Mouse (Mus musculus): Measurements from ENCODE around the gene Cd163. TPM values are rescaled to one million over a fixed set of nuclear protein-coding genes. Genes with fewer than 3 reads are reported as not detected.
A peak's percentile ranks its signal among the peaks of the same experiment; 100 is the strongest.
"Not testable (repeated sequence)": the region's sequence is repeated elsewhere in the genome, so short reads cannot be mapped to it uniquely, and the experiment has no call there.

Cd163 gene
- total RNA-seq (2021), result 1 to 10 TPM; 1.6 to 1.7 TPM
- long read RNA-seq, experiment 1, partial matches to known transcripts, result 0 of 1 reads
- long read RNA-seq, experiment 1, other reads (novel, unspliced or antisense), result 1 of 1 reads
- long read RNA-seq, experiment 2, result 0 reads

DNA sequence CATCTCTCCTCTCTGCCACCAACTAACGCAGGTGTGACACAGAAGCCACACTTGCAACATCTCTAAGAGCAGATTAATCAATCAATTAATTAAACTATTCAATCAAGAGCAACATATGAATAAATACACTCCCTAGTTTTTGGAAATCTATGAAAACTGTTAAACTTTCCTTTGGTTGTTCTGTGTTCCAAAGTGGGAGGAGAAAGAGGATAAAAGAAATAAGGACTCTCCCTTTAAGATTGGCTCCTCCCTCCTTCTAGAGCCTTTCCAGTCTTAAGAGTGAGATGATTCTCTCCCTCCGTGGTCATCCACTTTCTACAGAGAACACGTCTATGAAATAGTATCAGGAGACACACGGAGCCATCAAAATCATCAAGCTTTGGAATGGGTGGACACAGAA lies at the start of gene Cd163:
Cd163 (plus strand) TSS at position 301 of the 400 bp plus-strand sequence.
- no peak for DNase-seq (ENCODE audit: low spot score in 2 of 2)

DNA sequence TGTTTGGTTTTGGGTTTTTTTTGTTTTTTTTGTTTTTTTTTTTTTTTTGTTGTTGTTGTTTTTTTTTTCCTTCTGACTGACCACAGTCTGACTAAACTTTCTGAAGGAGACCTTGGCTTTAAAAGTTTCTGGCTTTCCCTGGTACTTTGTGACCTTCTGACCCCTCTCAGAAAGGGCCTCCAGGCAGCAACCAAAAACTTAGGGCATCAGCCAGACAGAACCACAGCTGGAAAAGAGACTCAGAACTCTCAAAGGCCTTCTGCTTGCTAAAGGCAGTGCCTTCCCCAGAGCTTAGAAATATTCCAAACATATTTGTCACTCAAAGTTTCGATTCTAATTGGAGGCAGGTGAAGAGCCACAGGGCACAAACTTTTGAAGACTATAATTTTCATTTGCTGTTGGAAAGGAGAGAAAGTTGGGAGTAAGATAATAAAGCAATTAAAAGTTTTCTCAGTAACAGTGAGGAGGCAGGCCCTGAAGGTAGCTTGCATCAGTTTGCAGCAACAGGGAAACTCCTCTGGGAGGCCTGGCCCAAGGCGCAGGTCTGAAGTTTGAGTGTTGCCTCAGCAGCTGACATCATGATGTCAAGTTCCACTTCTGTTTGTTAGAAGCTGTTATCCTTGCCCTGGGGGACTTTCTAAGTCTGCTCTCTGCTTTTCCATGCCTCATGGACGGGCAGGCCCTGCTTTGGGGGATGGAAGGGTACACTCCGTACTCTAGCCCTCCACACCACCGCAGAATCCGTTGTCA lies 48.6 kb upstream of the Cd163 start:
- DNase-seq (ENCODE audit: low spot score in 2 of 2), result no peak

DNA sequence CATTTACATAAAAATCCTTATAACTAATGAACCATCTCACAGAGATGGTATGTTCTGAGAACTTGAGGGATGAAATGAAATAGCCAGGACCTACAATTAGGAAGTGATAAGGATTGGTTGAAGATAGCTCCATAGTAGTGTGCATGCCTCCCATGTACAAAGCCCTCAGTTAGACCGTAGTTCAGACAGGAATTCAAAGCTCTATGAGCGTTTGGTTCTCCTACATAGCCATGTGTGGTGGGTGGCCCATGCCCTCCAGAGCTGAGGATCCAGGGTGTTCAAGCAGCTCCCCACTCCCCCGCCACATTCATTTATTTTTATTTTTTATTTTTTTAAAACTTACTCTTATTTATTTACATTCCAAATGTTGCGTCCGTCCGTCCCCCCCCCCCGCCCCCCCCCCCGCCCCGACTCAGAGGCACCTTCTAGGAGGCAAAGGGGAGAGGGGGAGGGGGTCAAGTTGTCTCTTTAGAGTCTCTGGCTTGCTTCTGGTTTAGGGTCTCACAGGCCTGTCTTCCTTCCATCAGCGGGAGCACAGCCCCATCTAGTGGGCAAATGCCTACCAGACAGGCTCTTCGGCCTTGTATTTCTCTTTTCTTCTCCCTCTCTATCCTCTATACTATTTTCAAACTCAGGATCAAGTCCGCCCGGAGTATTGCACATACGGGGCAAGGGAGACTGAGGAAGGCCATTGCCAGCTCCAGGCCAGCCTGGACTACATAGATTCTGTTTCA lies 44.1 kb upstream of the Cd163 start:
- DNase-seq (ENCODE audit: low spot score in 2 of 2), result peak; percentile 71 to 72

DNA sequence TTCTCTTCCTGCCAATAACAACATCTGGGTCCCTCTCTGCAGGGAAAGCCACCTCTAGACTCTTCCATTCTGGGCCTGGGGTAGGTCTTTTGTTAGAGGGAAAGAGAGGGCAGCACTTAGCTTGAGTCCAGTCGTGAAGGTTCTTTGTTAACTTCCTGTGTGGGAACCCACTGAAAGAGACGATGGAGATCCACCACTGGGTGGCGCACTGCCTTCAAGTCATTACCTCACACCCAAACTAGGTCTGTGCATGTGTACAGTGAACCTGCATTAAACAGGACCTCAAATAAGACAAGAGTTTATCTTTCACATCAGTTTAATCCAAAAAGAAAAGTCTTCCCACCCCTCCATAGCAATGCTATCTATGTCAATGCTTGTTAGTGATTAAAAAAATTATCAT lies 41.8 kb upstream of the Cd163 start:
- DNase-seq (ENCODE audit: low spot score in 2 of 2), result peak; percentile 74 to 78

DNA sequence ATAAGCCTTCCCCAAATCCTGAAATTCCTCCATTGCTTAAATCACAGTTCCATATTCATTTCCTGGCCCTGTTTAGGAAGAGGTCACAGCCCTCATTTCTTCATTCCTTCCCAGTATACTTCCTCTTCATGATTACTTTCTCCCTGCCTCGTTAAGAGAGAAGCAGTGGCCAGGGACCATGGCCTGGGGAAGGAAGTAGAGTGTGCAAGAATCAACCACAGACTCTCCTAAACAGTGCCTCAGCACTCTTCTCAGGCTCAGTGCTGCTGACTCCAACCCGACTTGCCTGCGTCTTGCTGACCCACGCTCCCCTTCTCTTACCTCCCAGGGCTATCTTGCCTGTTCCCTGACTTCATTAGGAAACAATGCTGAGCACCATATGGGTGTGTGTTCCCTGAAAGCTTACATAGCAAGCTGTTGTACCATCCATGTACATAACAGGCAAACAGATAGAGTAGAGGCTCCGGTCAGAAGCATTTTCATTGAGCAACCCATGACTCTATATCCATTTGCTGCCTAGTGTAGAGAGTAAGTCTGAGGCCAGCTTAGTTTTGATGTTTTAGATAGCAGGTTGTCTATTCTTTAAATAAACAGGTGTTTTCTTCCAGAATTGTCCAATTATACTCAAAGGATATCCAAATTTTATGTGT lies 31.1 kb upstream of the Cd163 start:
- no peak for DNase-seq (ENCODE audit: low spot score in 2 of 2)

DNA sequence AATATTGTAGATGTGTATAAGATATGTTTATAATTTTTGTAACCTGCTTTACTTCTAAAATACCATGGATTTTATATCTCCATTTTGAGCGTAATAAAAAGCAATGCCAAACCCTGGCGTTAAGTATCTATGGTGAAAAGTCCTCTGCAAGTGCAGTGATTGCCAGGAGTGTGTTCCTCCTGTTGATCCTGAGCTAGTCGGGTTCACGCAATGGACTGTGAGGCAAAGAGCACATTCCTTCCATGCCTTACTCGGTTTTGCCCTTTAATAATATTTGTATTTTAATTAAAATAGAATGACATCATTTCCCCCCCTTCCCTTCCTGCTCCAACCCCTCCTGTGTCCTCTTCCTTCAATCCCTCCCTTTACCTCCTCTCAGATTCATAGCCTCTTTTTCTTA lies 26.8 kb upstream of the Cd163 start:
- DNase-seq (ENCODE audit: low spot score in 2 of 2), result no peak

DNA sequence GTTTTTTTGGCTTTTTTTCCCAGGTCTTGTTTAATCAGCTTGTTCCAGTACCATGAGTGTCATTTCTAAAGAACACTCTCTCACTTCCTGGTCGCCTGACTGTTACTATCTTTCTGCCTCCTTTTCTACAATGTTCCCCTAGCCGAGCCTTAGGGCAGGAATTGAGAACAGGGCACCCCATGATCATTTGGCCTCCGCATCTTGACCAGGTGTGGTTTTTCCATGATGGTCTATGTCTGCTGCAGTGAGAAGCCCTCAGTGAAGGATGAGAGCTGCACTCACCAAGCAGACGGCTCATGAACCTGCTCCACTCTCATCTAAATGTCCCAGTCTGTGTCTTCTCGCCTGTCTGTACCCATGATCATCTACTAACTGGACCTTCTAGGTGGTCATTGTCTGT lies 26.2 kb upstream of the Cd163 start:
- no peak for DNase-seq (ENCODE audit: low spot score in 2 of 2)

DNA sequence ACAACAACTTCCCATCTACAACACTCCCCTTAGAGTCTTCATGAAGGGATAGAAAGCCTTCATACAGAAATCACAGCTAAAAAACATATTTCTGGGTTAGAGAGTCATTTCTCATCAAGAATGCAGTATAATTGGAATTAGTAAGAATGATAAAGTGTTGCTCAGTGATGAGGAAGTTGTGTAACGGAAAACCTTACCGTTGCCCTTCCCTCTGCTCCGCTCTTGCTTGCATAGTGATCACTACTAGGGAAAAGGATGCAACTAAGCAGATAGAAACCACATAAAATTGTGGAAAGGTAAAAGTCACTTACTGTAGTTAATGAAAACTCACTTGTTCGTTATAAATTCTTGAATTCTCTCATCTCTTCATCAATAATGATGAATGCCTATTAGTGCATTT lies 21.7 kb upstream of the Cd163 start:
- no peak for DNase-seq (ENCODE audit: low spot score in 2 of 2)

DNA sequence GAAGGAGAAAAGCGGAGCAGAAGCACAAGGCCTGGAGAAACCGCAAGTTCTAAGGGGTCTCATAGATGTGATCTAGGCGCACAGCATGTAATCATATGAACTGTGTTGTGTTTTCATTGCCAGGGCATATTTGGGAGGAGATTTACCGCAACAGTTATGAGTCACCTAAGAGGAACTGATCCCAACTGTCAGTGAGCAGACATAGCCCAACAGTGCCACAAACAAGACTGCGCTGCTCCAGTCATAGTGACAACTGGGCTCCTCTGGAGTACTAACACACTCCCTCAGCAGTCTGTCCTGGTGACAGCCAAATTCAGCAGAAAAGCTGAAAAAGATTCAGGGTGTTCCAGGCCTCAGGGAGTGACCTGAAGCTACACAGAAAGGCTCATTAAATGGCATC lies 7.1 kb upstream of the Cd163 start:
- DNase-seq (ENCODE audit: low spot score in 2 of 2), result not testable (repeated sequence)

DNA sequence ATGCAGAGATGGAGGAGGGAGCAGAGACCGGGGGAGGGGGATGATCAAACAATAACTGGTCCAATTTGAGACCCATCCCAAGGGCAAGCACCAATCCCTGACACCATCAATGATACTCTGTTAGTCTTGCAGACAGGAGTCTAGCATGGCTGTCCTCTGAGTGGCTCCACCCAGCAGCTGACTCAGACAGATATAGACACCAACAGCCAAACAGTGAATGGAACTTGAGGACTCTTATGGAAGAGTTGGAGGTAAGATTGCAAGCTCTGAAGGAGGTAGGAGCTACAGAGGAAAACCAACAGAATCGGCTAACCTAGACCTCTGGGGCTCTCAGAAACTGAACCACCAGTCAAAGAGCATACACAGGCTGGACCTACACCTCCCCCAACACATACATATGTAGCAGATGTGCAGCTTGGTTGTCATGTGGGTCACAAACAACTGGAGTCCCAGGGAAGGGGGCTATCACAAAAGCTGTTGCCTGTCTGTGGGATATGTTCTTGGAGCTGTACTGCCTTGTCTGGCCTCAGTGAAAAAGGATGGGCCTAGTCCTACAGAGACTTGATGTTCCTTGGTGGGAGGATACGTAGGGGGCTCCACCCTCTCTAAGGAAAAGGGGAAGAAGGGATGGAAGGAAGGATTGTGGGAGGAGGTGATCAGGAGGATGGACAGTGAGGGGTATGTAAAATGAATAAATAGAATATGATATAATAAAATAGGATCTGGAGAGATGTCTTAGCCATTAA lies 2.8 kb upstream of the Cd163 start:
- no peak for DNase-seq (ENCODE audit: low spot score in 2 of 2)

DNA sequence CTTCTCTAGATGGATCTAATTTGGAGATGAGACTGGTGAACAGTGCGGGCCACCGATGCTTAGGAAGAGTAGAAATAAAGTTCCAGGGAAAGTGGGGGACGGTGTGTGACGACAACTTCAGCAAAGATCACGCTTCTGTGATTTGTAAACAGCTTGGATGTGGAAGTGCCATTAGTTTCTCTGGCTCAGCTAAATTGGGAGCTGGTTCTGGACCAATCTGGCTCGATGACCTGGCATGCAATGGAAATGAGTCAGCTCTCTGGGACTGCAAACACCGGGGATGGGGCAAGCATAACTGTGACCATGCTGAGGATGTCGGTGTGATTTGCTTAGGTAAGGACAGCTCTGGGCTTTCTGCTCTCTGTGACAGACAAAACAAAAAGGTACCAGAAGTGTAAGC lies 4.5 kb downstream of the Cd163 start:
- no peak for DNase-seq (ENCODE audit: low spot score in 2 of 2)

DNA sequence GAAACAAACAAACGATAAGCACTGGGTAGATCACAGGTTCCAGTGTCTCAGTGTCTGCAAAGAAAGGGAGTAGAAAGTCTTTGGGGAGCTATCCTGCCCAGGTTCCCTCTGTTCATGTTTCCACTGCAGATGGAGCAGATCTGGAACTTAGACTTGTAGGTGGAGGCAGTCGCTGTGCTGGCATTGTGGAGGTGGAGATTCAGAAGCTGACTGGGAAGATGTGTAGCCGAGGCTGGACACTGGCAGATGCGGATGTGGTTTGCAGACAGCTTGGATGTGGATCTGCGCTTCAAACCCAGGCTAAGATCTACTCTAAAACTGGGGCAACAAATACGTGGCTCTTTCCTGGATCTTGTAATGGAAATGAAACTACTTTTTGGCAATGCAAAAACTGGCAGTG lies 7.8 kb downstream of the Cd163 start:
- no peak for DNase-seq (ENCODE audit: low spot score in 2 of 2)

DNA sequence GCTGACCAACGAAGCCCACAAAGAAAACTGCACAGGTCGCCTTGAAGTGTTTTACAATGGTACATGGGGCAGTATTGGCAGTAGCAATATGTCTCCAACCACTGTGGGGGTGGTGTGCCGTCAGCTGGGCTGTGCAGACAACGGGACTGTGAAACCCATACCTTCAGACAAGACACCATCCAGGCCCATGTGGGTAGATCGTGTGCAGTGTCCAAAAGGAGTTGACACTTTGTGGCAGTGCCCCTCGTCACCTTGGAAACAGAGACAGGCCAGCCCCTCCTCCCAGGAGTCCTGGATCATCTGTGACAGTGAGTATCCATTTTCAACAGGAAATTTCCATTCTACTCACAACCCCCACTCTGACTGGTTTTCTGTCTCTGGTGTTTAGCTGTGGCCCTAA lies 15.9 kb downstream of the Cd163 start:
- no peak for DNase-seq (ENCODE audit: low spot score in 2 of 2)

DNA sequence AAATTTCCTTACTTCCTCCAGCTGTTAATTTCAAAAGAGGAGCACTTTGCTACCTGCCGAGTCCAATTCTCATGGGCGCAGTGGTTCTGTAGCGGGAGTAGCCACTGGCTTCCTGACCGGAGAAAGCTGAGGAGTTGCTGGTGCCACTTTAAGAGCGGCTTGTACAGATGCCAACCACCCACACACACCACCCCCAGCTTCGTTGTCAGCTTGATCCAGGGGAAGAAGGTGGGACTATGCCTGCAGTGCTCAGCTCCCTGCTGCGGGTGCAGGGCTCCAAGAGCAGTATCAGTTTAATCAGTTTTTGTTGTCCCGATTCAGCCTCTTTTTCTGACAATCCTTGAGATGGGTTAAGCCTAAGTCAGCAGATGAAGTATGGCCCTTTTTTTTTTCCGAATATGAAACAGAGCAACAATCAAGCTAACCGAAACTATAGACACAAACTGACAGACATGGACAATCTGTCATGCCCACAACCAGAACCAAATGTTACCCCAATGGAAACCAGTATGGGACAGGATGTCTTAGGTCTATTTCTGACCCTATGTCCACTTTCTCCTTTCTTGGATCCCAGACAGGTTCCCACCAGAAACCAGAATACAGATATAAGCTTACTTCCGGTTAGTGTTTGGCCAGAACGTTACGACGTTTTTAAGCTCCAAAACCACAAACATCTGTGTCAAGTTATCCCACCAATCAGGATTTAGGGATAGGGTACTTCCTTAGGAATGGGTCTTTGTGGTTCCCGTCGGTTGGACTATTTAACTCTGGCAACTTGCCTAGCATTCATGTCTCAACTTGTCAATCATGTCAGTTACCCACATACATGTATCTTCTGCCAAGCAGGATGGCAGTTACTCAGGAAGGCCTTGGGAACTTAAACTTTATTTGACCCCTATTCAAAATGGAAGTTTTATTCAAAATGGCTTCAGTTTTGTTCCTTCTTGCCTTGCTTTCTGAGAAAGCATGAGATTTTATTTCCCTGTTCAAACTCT lies 17.3 kb downstream of the Cd163 start:
- DNase-seq (ENCODE audit: low spot score in 2 of 2), result peak; percentile 68 to 83

DNA sequence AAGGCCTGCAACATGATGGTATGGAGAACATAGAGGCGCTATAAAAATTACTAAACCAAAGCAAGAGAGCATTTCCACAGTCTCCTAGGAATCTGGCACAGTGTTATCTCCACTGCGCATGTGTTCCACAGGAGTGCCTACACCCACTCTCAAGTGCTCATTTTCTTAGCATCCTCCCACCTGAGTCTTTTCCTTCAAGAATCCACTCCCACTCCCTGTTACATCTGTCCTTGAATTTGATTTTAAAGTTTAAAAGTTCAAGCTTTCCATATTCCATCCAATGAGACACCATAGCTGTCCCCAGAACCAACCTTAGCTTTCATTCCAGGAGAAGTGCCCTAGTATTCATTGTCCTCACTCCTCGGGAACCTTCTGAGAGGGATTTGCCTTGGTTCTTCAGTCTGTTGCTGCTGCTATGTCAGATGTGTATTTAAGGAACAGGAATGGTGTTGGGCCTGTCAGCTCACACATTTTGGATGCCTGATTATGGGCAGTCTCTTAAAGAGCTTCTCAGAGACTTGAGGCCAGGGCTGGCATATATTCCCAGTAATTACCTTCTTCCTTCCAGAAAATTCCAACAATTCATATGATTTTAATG lies 24.0 kb downstream of the Cd163 start:
- DNase-seq (ENCODE audit: low spot score in 2 of 2), result peak; percentile 31 to 58

DNA sequence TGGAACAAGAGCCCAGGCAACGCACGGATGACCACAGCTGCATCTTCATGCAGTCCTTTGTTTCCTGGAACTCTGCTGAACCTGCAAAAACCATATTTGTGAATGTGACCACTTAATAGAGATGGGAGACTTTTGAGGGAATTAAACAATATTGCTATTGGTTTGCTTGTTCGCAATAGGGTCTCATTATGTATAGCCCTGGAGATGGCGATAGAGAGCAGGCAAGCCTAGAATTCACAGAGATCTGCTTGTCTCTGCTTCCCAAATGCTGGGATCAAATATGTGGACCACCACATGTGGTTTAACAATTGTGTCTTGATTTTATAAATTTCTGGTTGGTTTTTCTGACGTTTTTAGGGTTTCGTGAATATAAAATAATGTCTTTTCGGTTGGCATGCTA lies 25.2 kb downstream of the Cd163 start:
- DNase-seq (ENCODE audit: low spot score in 2 of 2), result no peak

DNA sequence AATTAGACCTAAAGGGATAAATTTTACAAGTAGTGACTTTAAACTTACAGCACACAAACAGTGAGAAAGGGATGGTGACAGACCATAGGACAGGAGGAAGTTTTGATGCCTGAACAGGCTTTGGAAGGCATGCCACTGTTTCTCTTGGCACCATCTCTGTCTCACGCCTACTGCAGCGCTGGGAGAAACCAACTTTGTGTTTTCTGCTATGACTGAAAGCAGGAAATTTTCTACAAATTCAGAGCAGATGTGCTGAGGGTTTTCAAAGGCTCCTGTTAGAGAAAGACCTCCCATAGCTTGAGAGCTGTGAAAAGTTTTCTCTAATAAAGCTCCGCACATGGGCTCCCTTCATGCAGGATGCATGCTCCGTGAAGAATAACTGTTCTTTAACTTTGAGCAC lies 40.6 kb downstream of the Cd163 start:
- DNase-seq (ENCODE audit: low spot score in 2 of 2), result peak; percentile 21 to 56

DNA sequence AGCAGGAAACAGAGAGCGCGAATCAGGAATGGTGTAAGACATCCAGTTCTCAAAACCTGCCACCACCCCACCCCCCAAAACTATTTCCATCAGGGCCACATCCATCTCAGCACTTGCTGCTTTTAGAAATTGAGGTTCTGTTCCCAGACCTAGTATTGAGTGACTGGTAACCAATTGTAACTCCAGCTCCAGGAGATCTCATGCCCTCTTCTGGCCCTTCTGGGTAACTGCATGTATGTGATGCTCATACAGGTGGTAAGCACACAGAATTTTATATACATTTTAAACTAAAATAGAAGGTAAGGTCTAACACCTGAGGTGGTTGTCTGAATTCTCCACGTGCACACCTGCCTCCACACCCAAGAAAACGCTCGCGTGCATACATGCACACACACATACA lies 42.2 kb downstream of the Cd163 start:
- DNase-seq (ENCODE audit: low spot score in 2 of 2), result no peak

DNA sequence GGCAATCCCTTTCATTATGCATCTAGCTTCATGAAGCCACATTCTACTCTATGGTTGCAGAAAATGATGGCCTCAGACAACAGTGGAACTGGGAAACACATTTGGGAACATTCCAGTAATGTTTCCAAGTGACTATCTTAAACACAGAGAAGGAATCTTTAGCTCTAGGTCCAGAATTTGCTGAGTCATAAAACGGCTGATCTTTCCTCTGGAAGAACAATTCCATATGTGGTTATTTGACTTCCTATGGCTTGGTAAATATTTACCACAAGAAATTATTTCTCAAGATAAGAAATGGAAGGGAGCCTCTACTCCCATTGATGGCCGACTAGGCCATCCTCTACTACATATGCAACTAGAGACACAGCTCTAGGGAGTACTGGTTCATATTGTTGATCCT lies 48.8 kb downstream of the Cd163 start:
- DNase-seq (ENCODE audit: low spot score in 2 of 2), result no peak

DNA sequence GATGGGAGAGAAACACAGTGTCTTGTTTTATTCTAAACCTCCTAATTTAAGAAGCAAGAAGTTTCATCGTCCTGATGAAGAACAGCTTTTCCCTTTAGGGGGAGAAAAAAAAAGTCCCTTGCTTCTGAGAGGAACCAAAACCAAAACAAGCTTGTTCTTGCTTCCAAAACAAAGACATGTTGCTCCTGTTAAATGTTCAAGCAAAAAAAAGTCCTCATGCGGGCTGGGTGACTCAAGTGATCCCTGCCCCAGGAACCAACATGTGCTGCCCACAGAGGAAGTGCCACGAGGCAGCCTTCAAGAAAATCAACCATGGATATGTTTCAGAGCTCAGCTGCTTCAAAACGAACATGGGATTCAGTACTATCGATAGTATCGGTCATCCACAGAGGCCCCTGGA lies 54.5 kb downstream of the Cd163 start:
- DNase-seq (ENCODE audit: low spot score in 2 of 2), result no peak

All from left cerebral cortex, adult 18-20 months (tissue).